Mouse (Mus musculus) heart, embryonic 16.5 days (tissue): ENCODE measurements at regions not wholly inside any gene's neighbourhood (a gene's known extent, or its start where the extent isn't known, plus 50 kb on each side); places are given as distances from the start of the nearest gene placed in this dataset.

Experiments used
- ATAC-seq: fragments of 200-750 bp; cut with Nextera tagmentation; replicated peaks from 2 replicates; pipeline ENCODE4 v1.8.0; 2017; ENCODE audit warnings: moderate number of reproducible peaks; ENCODE audit not compliant: insufficient read depth, low FRiP score; ENCODE audit errors: extremely low read depth
- H3K27ac ChIP-seq: fragments of 300-500 bp; sonication (generic); 2 replicates; pipeline ENCODE4 v1.5.1; 2014; ENCODE audit warnings: mild to moderate bottlenecking, low read length, control low read depth, moderate library complexity
- H3K27me3 ChIP-seq: fragments of 300-500 bp; sonication (generic); 2 replicates; pipeline ENCODE4 v1.6.1; 2014; ENCODE audit warnings: low read length, mixed read lengths; ENCODE audit not compliant: control insufficient read depth, insufficient read depth
- H3K36me3 ChIP-seq: fragments of 300-500 bp; sonication (generic); 2 replicates; pipeline ENCODE4 v1.6.1; 2014; ENCODE audit not compliant: control insufficient read depth, insufficient read depth
- H3K4me1 ChIP-seq: fragments of 300-500 bp; sonication (generic); 2 replicates; pipeline ENCODE4 v1.6.1; 2014; ENCODE audit warnings: low read length, mixed read lengths; ENCODE audit not compliant: control insufficient read depth, insufficient read depth
- H3K4me2 ChIP-seq: fragments of 300-500 bp; sonication (generic); 2 replicates; pipeline ENCODE4 v1.6.1; 2014; ENCODE audit warnings: low read depth, mild to moderate bottlenecking, control low read depth, low read length
- H3K4me3 ChIP-seq: fragments of 300-500 bp; sonication (generic); 2 replicates; pipeline ENCODE4 v1.5.1; 2014; ENCODE audit warnings: mild to moderate bottlenecking, control low read depth, low read length
- H3K9ac ChIP-seq: fragments of 300-500 bp; sonication (generic); 2 replicates; pipeline ENCODE4 v1.6.1; 2014; ENCODE audit warnings: low read length, control low read depth
- H3K9me3 ChIP-seq: fragments of 300-500 bp; sonication (generic); replicated peaks from 2 replicates; pipeline ENCODE4 v1.6.1; 2016; ENCODE audit warnings: low read length; ENCODE audit not compliant: control insufficient read depth
- WGBS: fragments of 180-500 bp; shearing (Covaris S2); extraction: QIAGEN DNeasy Blood & Tissue Kit; methylation state at CpG from one replicate; pipeline ENCODE4 v1.1.7; 2014; 5-methylcytosine and 5-hydroxymethylcytosine counted together

GRCm38 (mm10) chr2:169122887-169123286, 167.5 kb upstream of the Zfp64 start:
- Histone ChIP-seq H3K36me3 (no peaks in the 10 kb centered on the region), H3K4me3 (no peak overlapping the region), H3K27ac (no peak overlapping the region), H3K9ac (no peak overlapping the region), H3K4me2 (no peak overlapping the region), H3K27me3 (no peaks in the 10 kb centered on the region), H3K4me1 (no peaks in the 10 kb centered on the region), H3K9me3 (0 out of 2 replicates have a peak, but pooled peaks cover 10% of the 10 kb centered on the region)
- ATAC-seq, result no peak
- WGBS, result 85% methylated on average over 7 of the region's 7 CpGs

GRCm38 (mm10) chr2:169116841-169117240, 161.5 kb upstream of the Zfp64 start:
- no peaks in the 10 kb centered on the region for H3K27me3 ChIP-seq
- no peaks in the 10 kb centered on the region for H3K9me3 ChIP-seq
- no peak overlapping the region for H3K27ac ChIP-seq
- 46% methylated on average over 10 of the region's 10 CpGs for WGBS
- no peak overlapping the region for H3K4me3 ChIP-seq
- no peak for ATAC-seq
- no peaks in the 10 kb centered on the region for H3K4me1 ChIP-seq
- H3K9ac ChIP-seq, result no peak overlapping the region
- H3K4me2 ChIP-seq, result no peak overlapping the region
- H3K36me3 ChIP-seq, result no peaks in the 10 kb centered on the region

- no peak overlapping the region for H3K27ac ChIP-seq
- no peaks in the 10 kb centered on the region for H3K36me3 ChIP-seq
- H3K4me2 ChIP-seq, result no peak overlapping the region
- no peaks in the 10 kb centered on the region for H3K4me1 ChIP-seq
- H3K9ac ChIP-seq, result no peak overlapping the region
- H3K4me3 ChIP-seq, result no peak overlapping the region
- no peak for ATAC-seq
- H3K9me3 ChIP-seq, result peaks cover 4% of the 10 kb centered on the region
- H3K27me3 ChIP-seq, result no peaks in the 10 kb centered on the region
- whole genome bisulfite sequencing, result 85% methylated on average over 4 of the region's 4 CpGs
Observed at GRCm38 (mm10) chr2:169109044-169109443, 153.7 kb upstream of the Zfp64 start.

DNA sequence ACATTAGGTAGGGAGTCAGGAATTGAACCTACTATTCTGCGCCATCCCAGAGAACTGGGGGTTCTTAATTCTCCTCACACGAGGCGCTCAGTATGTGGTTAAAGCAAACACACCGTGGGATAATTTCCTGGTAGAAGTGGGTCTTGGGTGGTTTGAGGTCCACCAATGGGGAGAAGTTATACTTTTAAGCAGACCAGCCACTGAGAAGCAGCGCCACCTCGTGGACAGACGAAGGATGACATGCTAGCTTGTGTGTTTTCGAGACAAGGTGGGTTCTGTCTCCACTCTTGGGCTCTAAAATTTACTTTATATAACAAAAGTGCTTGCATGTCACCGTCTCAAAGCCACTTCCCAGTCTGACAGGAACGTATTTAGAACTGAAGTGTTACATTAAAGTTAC, 152.7 kb upstream of the Zfp64 start:
- Histone ChIP-seq H3K27me3 (no peaks in the 10 kb centered on the region), H3K4me1 (no peaks in the 10 kb centered on the region), H3K4me2 (no peak overlapping the region), H3K36me3 (no peaks in the 10 kb centered on the region), H3K9ac (no peak overlapping the region), H3K4me3 (no peak overlapping the region), H3K27ac (no peak overlapping the region), H3K9me3 (peaks cover 4% of the 10 kb centered on the region)
- ATAC-seq, result no peak
- WGBS, result 30% methylated on average over 10 of the region's 10 CpGs

DNA sequence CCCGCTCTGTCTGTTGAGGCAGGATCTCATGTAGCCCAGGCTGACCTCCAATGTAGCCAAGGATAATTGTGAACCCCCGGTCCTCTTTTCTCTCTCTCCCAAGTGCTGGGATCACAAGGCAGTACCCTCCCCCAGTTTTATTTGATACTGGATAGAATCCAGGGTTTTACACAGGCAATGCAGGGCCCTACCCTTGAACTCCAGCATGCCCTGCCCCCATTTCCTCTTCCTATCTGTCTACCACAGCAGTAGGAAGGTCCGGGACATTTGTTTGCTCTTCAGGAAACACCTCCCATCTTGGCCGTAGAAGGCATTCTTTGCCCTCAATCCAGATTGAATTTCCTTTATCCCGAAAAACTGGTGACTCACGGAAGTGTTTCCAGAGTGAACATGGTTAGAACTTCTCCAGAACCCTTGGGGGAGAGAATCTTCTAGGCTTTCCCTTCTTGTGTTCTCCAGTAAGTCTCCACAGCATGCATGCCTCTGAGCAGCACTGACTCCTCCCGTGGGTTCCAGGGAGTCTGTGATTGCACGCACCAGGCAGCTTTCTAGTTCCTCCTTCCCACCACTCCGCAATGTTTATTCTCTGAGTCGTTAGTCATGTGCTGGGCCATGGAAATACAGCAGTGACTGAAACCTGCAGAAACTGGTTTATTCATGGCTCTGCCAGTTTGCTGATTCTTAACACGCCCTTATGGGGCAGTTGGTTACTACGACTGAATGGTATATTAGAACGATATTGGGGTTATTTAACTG, 146.3 kb upstream of the Zfp64 start:
- ATAC-seq, result no peak
- WGBS, result 80% methylated on average over 13 of the region's 13 CpGs
- Histone ChIP-seq H3K4me3 (no peak overlapping the region), H3K9ac (no peak overlapping the region), H3K36me3 (no peaks in the 10 kb centered on the region), H3K27me3 (no peaks in the 10 kb centered on the region), H3K27ac (no peak overlapping the region), H3K4me1 (no peaks in the 10 kb centered on the region), H3K9me3 (peaks cover 10% of the 10 kb centered on the region), H3K4me2 (no peak overlapping the region)

GRCm38 (mm10) chr2:169100516-169100915, 145.1 kb upstream of the Zfp64 start:
- no peak for ATAC-seq
- Histone ChIP-seq H3K36me3 (no peaks in the 10 kb centered on the region), H3K27me3 (no peaks in the 10 kb centered on the region), H3K9me3 (peaks cover 10% of the 10 kb centered on the region), H3K4me3 (no peak overlapping the region), H3K27ac (no peak overlapping the region), H3K4me1 (no peaks in the 10 kb centered on the region), H3K4me2 (no peak overlapping the region), H3K9ac (no peak overlapping the region)
- WGBS, result 73% methylated on average over 8 of the region's 10 CpGs

GRCm38 (mm10) chr2:169099678-169100077, 144.3 kb upstream of the Zfp64 start:
- Histone ChIP-seq H3K36me3 (no peaks in the 10 kb centered on the region), H3K9ac (no peak overlapping the region), H3K27ac (no peak overlapping the region), H3K27me3 (no peaks in the 10 kb centered on the region), H3K4me3 (no peak overlapping the region), H3K4me1 (no peaks in the 10 kb centered on the region), H3K4me2 (no peak overlapping the region), H3K9me3 (peaks cover 10% of the 10 kb centered on the region)
- WGBS, result 88% methylated on average over 12 of the region's 12 CpGs
- ATAC-seq, result no peak

DNA sequence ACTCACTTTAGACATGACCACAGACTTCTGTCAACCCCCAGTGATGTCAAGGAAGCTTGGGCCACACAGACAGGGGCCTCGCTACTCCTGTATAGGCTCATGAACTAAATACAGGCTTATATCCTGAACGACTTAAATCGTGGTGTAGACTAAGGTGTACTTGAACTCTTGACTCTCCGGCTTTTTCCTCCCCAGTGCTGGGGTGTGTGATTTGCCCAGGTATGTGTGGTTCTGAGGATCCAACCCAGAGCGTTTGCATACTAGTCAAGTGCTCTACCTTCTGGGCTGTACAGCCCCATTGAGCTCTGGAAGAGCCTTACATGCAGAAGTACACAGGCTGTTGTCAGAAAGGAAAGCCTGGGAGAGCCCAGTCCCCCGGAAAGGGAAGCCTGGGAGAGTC, 143.2 kb upstream of the Zfp64 start:
- no peaks in the 10 kb centered on the region for H3K27me3 ChIP-seq
- ATAC-seq, result no peak
- H3K4me3 ChIP-seq, result no peak overlapping the region
- no peak overlapping the region for H3K4me2 ChIP-seq
- no peak overlapping the region for H3K9ac ChIP-seq
- WGBS, result 79% methylated on average over 6 of the region's 6 CpGs
- no peaks in the 10 kb centered on the region for H3K4me1 ChIP-seq
- H3K9me3 ChIP-seq, result peaks cover 10% of the 10 kb centered on the region
- H3K36me3 ChIP-seq, result no peaks in the 10 kb centered on the region
- no peak overlapping the region for H3K27ac ChIP-seq

DNA sequence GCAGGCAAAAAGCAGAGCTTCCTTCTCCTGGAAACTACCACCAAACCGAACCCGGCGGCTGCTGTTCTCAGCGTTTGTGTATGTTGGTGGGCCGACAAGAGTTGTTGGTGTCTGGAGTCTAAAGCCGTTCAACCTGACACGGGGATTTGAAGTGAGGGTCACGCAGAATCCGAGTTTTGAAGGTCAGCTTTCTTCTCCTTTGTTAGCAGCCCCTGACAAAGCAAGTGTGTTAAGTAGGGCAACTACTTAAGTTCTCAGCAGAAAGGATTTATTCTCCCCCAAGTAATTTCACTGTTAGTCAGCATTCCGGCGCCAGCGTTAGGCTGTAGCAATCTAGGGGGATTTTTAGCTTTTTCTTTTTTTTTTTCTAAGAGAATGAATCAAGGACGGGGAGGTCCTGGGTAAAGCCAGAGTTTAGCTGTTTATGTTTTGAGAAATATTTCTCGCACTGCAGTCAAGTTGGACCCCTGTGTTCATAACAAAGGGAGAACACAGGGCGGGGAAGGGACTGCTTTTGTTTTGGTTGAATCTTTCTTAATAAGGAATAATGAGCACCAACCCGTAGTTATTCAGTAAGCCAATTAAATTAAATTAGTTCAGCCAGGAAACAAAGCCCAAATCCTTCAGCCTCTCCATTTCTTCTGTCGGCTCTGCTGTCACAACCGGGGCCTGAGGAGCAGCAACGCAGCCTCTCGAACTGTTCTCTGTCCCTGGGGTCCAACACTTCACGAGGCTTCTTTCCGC, 138.8 kb upstream of the Zfp64 start:
- Histone ChIP-seq H3K9me3 (peaks cover 5% of the 10 kb centered on the region), H3K4me3 (no peak overlapping the region), H3K27me3 (no peaks in the 10 kb centered on the region), H3K4me1 (no peaks in the 10 kb centered on the region), H3K36me3 (no peaks in the 10 kb centered on the region), H3K27ac (no peak overlapping the region), H3K4me2 (no peak overlapping the region), H3K9ac (no peak overlapping the region)
- 81% methylated on average over 22 of the region's 22 CpGs for WGBS
- ATAC-seq, result no peak
